Mouse (Mus musculus) ES-E14 (cell line): ENCODE measurements around the gene Sgca. TPM values are rescaled to one million over a fixed set of nuclear protein-coding genes. Genes with fewer than 3 reads are reported as not detected.
A peak's percentile ranks its signal among the peaks of the same experiment; 100 is the strongest.

Source experiments
- DNase-seq: peaks from one replicate; pipeline ENCODE4 v3.0.0-alpha.2; 2013; ENCODE audit warnings: low read depth, low spot score
- H3K27ac ChIP-seq: 2 replicates; pipeline ENCODE4 v1.5.1; 2012; ENCODE audit warnings: low read depth, mild to moderate bottlenecking, low read length, moderate library complexity, mixed read lengths; ENCODE audit not compliant: poor library complexity, insufficient read depth, severe bottlenecking
- H3K36me3 ChIP-seq: 2 replicates; pipeline ENCODE4 v1.6.1; 2012; ENCODE audit warnings: mild to moderate bottlenecking, low read length, moderate library complexity, mixed read lengths; ENCODE audit not compliant: control insufficient read depth, poor library complexity, insufficient read depth, severe bottlenecking
- H3K4me1 ChIP-seq, 2 experiments: fragments of 150-350 bp in 1 of 2; sonication (generic) in 1 of 2; 2 replicates each; pipeline ENCODE4 v1.6.1; 2012; ENCODE audit warnings: low read length in 2 of 2, mild to moderate bottlenecking in 1 of 2, mixed read lengths in 1 of 2; ENCODE audit not compliant: control insufficient read depth in 2 of 2, insufficient read depth in 2 of 2, poor library complexity in 1 of 2
- H3K4me3 ChIP-seq, 2 experiments: fragments of 150-350 bp in 1 of 2; sonication (generic) in 1 of 2; 2 replicates each; pipeline ENCODE4 v1.5.1; 2012; ENCODE audit warnings: low read length in 2 of 2, low read depth in 1 of 2, mild to moderate bottlenecking in 1 of 2, mixed read lengths in 1 of 2; ENCODE audit not compliant: insufficient read depth in 1 of 2, poor library complexity in 1 of 2, severe bottlenecking in 1 of 2
- H3K9ac ChIP-seq: 2 replicates; pipeline ENCODE4 v1.6.1; 2012; ENCODE audit warnings: low read depth, mild to moderate bottlenecking, low read length, mixed read lengths; ENCODE audit not compliant: poor library complexity, insufficient read depth, severe bottlenecking
- H3K9me3 ChIP-seq: fragments of 150-350 bp; sonication (generic); 2 replicates; pipeline ENCODE4 v1.6.1; 2012; ENCODE audit warnings: low read depth, mild to moderate bottlenecking, low read length; ENCODE audit not compliant: control insufficient read depth, insufficient read depth
- CHD2 ChIP-seq: IDR thresholded peaks from 2 replicates; pipeline ENCODE4 v1.6.1; 2014; ENCODE audit warnings: mild to moderate bottlenecking, low read depth, low read length, inconsistent platforms
- HCFC1 ChIP-seq: IDR thresholded peaks from 2 replicates; pipeline ENCODE4 v1.6.1; 2012; ENCODE audit warnings: low read length, inconsistent platforms, borderline replicate concordance; ENCODE audit not compliant: insufficient read depth
- MAFK ChIP-seq: IDR thresholded peaks from 2 replicates; pipeline ENCODE4 v1.6.1; 2014; ENCODE audit warnings: mild to moderate bottlenecking, low read depth, low read length, inconsistent platforms; ENCODE audit not compliant: insufficient read depth
- ZC3H11A ChIP-seq: IDR thresholded peaks from 2 replicates; pipeline ENCODE4 v1.6.1; 2012; ENCODE audit warnings: low read depth, mild to moderate bottlenecking, inconsistent platforms, low read length, borderline replicate concordance
- ZNF384 ChIP-seq: IDR thresholded peaks from 2 replicates; pipeline ENCODE4 v1.6.1; 2012; ENCODE audit warnings: low read depth, low read length, inconsistent platforms
- in situ Hi-C, 2 experiments: fragments of 600-800 bp; cut with MboI; formaldehyde crosslinking; loops; one replicate each; pipeline ENCODE4 v1.15.1; 2025; ENCODE audit warnings: low sequenced_read_pairs in 2 of 2, inconsistent platforms in 1 of 2; ENCODE audit not compliant: unreplicated experiment in 2 of 2
- total RNA-seq: library from RNA; depleted of rRNA; stranded (reverse); fragments of 300-350 nt; gene quantifications from 2 replicates; pipeline ENCODE4 v1.2.3, GENCODE M21; 2012

Gene Sgca
- total RNA-seq, 1 experiment, result not detected

- H3K9ac ChIP-seq, result no peak within 1 kb of the TSS
Measured at GRCm38 (mm10) chr11:94967419-94967818, 8.7 kb downstream of the Sgca start, which contains the start of gene Hils1. Hils1 (plus strand) TSS chr11:94967593.

DNA sequence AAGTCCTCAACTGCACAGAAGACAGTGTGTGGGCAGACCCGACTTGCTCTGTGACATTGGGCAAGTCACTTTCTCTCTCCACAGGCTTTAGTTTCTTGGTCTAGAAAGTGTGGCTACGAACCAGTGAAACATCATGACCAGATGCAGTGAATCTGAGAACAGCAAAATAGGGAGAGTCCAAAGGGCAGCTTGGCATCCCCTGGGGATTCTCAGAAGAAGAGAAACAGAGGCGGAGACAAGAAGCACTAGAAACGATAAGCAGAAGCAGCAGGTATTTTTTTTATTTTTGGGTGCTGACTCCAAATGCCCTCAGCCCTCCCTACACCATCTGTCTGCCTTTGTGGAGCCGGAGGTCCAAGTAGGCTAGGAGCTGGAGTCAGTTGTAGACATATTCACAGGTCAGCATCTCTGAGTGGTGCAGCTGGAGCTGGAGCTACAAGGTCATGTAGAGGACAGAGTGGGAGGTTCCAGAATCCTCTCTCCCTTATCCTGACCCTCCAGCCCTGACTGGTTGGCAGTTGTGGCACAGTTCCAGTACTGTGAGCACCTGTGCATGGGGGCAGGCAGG is 13.5 kb downstream of the Sgca start:
- in situ Hi-C loops, result no loop called here
- H3K9me3 ChIP-seq, result no peaks in the 10 kb centered on the region
- H3K4me1 ChIP-seq, result peaks cover 9 to 18% of the 10 kb centered on the region in 2 experiments; a peak in 3 of 4 replicates
- DNase-seq, result no peak
- H3K4me3 ChIP-seq, result no peak overlapping the region
- no peak overlapping the region for H3K9ac ChIP-seq
- no peaks in the 10 kb centered on the region for H3K36me3 ChIP-seq
- no peak for TF ChIP-seq CHD2
- no peak overlapping the region for H3K27ac ChIP-seq

More at GRCm38 (mm10) chr11:94967419-94967818, 8.7 kb downstream of the Sgca start, which contains the start of gene Hils1:
- in situ Hi-C loops, result no loop called here
- DNase-seq, result no peak
- TF ChIP-seq MAFK (no peak), CHD2 (no peak), HCFC1 (no peak), ZC3H11A (no peak), ZNF384 (no peak)
- Histone ChIP-seq H3K4me1 (peaks cover 3 to 9% of the 10 kb centered on the region in 2 experiments; a peak in 2 of 4 replicates), H3K4me3 (no peak within 1 kb of the TSS), H3K9me3 (no peaks in the 10 kb centered on the region), H3K27ac (no peak within 1 kb of the TSS), H3K36me3 (no peaks in the 10 kb centered on the region)

- Histone ChIP-seq H3K9me3 (no peaks in the 10 kb centered on the region), H3K4me3 (peak overlapping the region; percentile 34 to 38), H3K4me1 (peaks cover 6 to 18% of the 10 kb centered on the region in 2 experiments; a peak in 2 of 4 replicates), H3K36me3 (no peaks in the 10 kb centered on the region), H3K27ac (peak overlapping the region; percentile 83; the same call in 1 of the 2 replicates), H3K9ac (peak overlapping the region; percentile 48; the same call in 1 of the 2 replicates)
- in situ Hi-C loops, result no loop called here
- peak; percentile 83 for DNase-seq
- TF ChIP-seq ZNF384 (no peak), CHD2 (no peak), HCFC1 (no peak), ZC3H11A (no peak), MAFK (no peak)
Measured at GRCm38 (mm10) chr11:94958065-94958858, 17.9 kb downstream of the Sgca start.

DNA sequence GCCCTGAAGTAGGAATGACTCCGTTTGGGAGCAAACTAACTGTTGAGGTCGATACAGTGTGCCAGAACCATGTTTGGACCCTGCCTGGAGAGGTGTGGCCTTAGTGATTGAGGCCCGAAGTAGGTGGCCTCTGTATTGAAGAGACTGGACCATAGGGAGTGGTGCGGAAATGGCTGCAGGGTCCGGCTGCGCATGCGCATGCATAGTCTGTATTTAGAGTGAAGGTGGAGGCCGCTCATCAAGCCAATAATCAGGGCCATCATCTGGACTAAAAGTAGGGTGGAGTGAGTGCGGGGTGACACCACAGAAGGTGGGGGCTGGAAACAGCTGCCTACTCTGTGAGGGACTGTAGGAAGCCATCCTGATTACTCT is 18.4 kb downstream of the Sgca start:
- H3K9ac ChIP-seq, result peak overlapping the region; percentile 48; the same call in 1 of the 2 replicates
- H3K36me3 ChIP-seq, result no peaks in the 10 kb centered on the region
- peak overlapping the region; percentile 83; the same call in 1 of the 2 replicates for H3K27ac ChIP-seq
- peaks cover 6 to 14% of the 10 kb centered on the region in 2 experiments; a peak in 2 of 4 replicates for H3K4me1 ChIP-seq
- in situ Hi-C loops, result no loop called here
- no peak for TF ChIP-seq ZNF384
- TF ChIP-seq ZC3H11A, result no peak
- no peak for TF ChIP-seq MAFK
- TF ChIP-seq CHD2, result no peak
- TF ChIP-seq HCFC1, result no peak
- peak; percentile 53 for DNase-seq
- H3K9me3 ChIP-seq, result no peaks in the 10 kb centered on the region
- H3K4me3 ChIP-seq, result peak overlapping the region; percentile 34 to 38
